Mouse (Mus musculus) forebrain, postnatal 0 days (tissue): Measurements from ENCODE around the gene Mylk. TPM values are rescaled to one million over a fixed set of nuclear protein-coding genes. Genes with fewer than 3 reads are reported as not detected.

Experiments
- ATAC-seq: fragments of 200-750 bp; cut with Nextera tagmentation; 2 replicates; pipeline ENCODE4 v1.8.0; 2017; ENCODE audit warnings: mild to moderate bottlenecking, moderate library complexity
- DNase-seq: peaks from one replicate; pipeline ENCODE4 v3.0.0-alpha.2; 2015
- H3K27ac ChIP-seq: fragments of 300-500 bp; sonication (generic); 2 replicates; pipeline ENCODE4 v1.5.1; 2014; ENCODE audit warnings: low read depth, mild to moderate bottlenecking, antibody characterized with exemption, low read length, moderate library complexity, mixed read lengths
- H3K27me3 ChIP-seq: fragments of 300-500 bp; sonication (generic); 2 replicates; pipeline ENCODE4 v1.6.1; 2014; ENCODE audit warnings: mild to moderate bottlenecking, low read length, mixed read lengths; ENCODE audit not compliant: insufficient read depth
- H3K36me3 ChIP-seq: fragments of 300-500 bp; sonication (generic); 2 replicates; pipeline ENCODE4 v1.6.1; 2014; ENCODE audit warnings: mild to moderate bottlenecking, moderate library complexity; ENCODE audit not compliant: insufficient read depth
- H3K4me1 ChIP-seq: fragments of 300-500 bp; sonication (generic); 2 replicates; pipeline ENCODE4 v1.6.1; 2014; ENCODE audit warnings: antibody characterized with exemption; ENCODE audit not compliant: insufficient read depth
- H3K4me2 ChIP-seq: fragments of 300-500 bp; sonication (generic); 2 replicates; pipeline ENCODE4 v1.6.1; 2014; ENCODE audit warnings: low read depth, mild to moderate bottlenecking, moderate library complexity
- H3K4me3 ChIP-seq: fragments of 300-500 bp; sonication (generic); 2 replicates; pipeline ENCODE4 v1.5.1; 2014; ENCODE audit warnings: low read depth, low read length, mixed read lengths
- H3K9ac ChIP-seq: fragments of 300-500 bp; sonication (generic); 2 replicates; pipeline ENCODE4 v1.6.1; 2014; ENCODE audit warnings: mild to moderate bottlenecking
- H3K9me3 ChIP-seq: fragments of 300-500 bp; sonication (generic); 2 replicates; pipeline ENCODE4 v1.6.1; 2016; ENCODE audit warnings: low read length
- CTCF ChIP-seq: sonication (generic); IDR thresholded peaks from 2 replicates; pipeline ENCODE4 v1.5.1; 2016; ENCODE audit warnings: antibody characterized with exemption, control low read depth, low read depth
- WGBS: fragments of 180-500 bp; shearing (Covaris S2); extraction: QIAGEN DNeasy Blood & Tissue Kit; methylation state at CpG from one replicate; pipeline ENCODE4 v1.1.7; 2014; 5-methylcytosine and 5-hydroxymethylcytosine counted together
- polyA plus RNA-seq: library from polyadenylated mRNA; unstranded; fragments of >200 nt; fragmentation: Nextera tagmentation; extraction: Ambion mirVana; gene quantifications from 2 replicates; pipeline ENCODE4 v1.2.1, GENCODE M21; 2015
- total RNA-seq: library from RNA; depleted of rRNA; stranded (reverse); fragments of >200 nt; gene quantifications from 2 replicates; pipeline ENCODE4 v1.2.3, GENCODE M21; 2014

Gene Mylk
- total and polyA plus RNA-seq, 2 experiments from 2014 or later: 2.9 to 11.2 TPM

GRCm38 (mm10) chr16:34844783-34845182 lies 99.8 kb downstream of the Mylk start:
- Histone ChIP-seq H3K36me3 (no peaks in the 10 kb centered on the region), H3K27me3 (no peaks in the 10 kb centered on the region), H3K9ac (no peak overlapping the region), H3K4me2 (no peak overlapping the region), H3K9me3 (no peaks in the 10 kb centered on the region), H3K4me3 (no peak overlapping the region), H3K27ac (no peak overlapping the region), H3K4me1 (no peaks in the 10 kb centered on the region)
- DNase-seq (peak; percentile 36), ATAC-seq (peak; percentile 84)
- TF ChIP-seq CTCF: 0 out of 2 replicates have a peak, but pooled peaks have one; percentile 2
- 47% methylated on average over 6 of the region's 6 CpGs for WGBS

GRCm38 (mm10) chr16:34847638-34848037 lies 102.6 kb downstream of the Mylk start:
- no peak for TF ChIP-seq CTCF
- ATAC-seq: no peak
- Histone ChIP-seq H3K9me3 (no peaks in the 10 kb centered on the region), H3K27ac (no peak overlapping the region), H3K27me3 (no peaks in the 10 kb centered on the region), H3K4me2 (no peak overlapping the region), H3K4me1 (no peaks in the 10 kb centered on the region), H3K36me3 (no peaks in the 10 kb centered on the region), H3K4me3 (no peak overlapping the region), H3K9ac (no peak overlapping the region)
- no peak for DNase-seq
- WGBS: 77% methylated on average over 3 of the region's 3 CpGs

GRCm38 (mm10) chr16:34854066-34854465 lies 109.1 kb downstream of the Mylk start:
- H3K4me2 ChIP-seq: no peak overlapping the region
- H3K9me3 ChIP-seq: no peaks in the 10 kb centered on the region
- H3K4me1 ChIP-seq: no peaks in the 10 kb centered on the region
- H3K36me3 ChIP-seq: no peaks in the 10 kb centered on the region
- H3K9ac ChIP-seq: no peak overlapping the region
- ATAC-seq: no peak
- H3K27me3 ChIP-seq: no peaks in the 10 kb centered on the region
- TF ChIP-seq CTCF: no peak
- no peak overlapping the region for H3K27ac ChIP-seq
- no peak for DNase-seq
- 61% methylated on average over 7 of the region's 7 CpGs for WGBS
- H3K4me3 ChIP-seq: no peak overlapping the region

- whole genome bisulfite sequencing: 79% methylated on average over 6 of the region's 6 CpGs
- Histone ChIP-seq H3K4me2 (no peak overlapping the region), H3K9me3 (no peaks in the 10 kb centered on the region), H3K4me1 (no peaks in the 10 kb centered on the region), H3K9ac (no peak overlapping the region), H3K27me3 (no peaks in the 10 kb centered on the region), H3K4me3 (no peak overlapping the region), H3K36me3 (no peaks in the 10 kb centered on the region), H3K27ac (no peak overlapping the region)
- peak; percentile 40; the same call in 1 of the 2 replicates for ATAC-seq
- no peak for DNase-seq
- TF ChIP-seq CTCF: no peak
Measured at GRCm38 (mm10) chr16:34855136-34855535, 110.1 kb downstream of the Mylk start.

GRCm38 (mm10) chr16:34855751-34856150 lies 110.7 kb downstream of the Mylk start:
- H3K9ac ChIP-seq: no peak overlapping the region
- no peak overlapping the region for H3K4me2 ChIP-seq
- DNase-seq: no peak
- no peak overlapping the region for H3K4me3 ChIP-seq
- no peak for TF ChIP-seq CTCF
- H3K4me1 ChIP-seq: no peaks in the 10 kb centered on the region
- WGBS: 68% methylated on average over 2 of the region's 2 CpGs
- no peak overlapping the region for H3K27ac ChIP-seq
- H3K27me3 ChIP-seq: no peaks in the 10 kb centered on the region
- no peak for ATAC-seq
- no peaks in the 10 kb centered on the region for H3K9me3 ChIP-seq
- no peaks in the 10 kb centered on the region for H3K36me3 ChIP-seq

- WGBS: 85% methylated on average over 5 of the region's 5 CpGs
- DNase-seq: no peak
- Histone ChIP-seq H3K4me1 (no peaks in the 10 kb centered on the region), H3K27ac (no peak overlapping the region), H3K9ac (no peak overlapping the region), H3K4me3 (no peak overlapping the region), H3K27me3 (no peaks in the 10 kb centered on the region), H3K4me2 (no peak overlapping the region), H3K36me3 (no peaks in the 10 kb centered on the region), H3K9me3 (no peaks in the 10 kb centered on the region)
- no peak for TF ChIP-seq CTCF
- no peak for ATAC-seq
Measured at GRCm38 (mm10) chr16:34857631-34858030, 112.6 kb downstream of the Mylk start.

GRCm38 (mm10) chr16:34860761-34861160 lies 115.8 kb downstream of the Mylk start:
- Histone ChIP-seq H3K36me3 (no peaks in the 10 kb centered on the region), H3K4me1 (no peaks in the 10 kb centered on the region), H3K9ac (no peak overlapping the region), H3K27ac (no peak overlapping the region), H3K27me3 (no peaks in the 10 kb centered on the region), H3K4me3 (no peak overlapping the region), H3K9me3 (no peaks in the 10 kb centered on the region), H3K4me2 (no peak overlapping the region)
- 92% methylated on average over 3 of the region's 3 CpGs for WGBS
- TF ChIP-seq CTCF: no peak
- DNase-seq: no peak
- no peak for ATAC-seq
